Mouse (Mus musculus): ENCODE measurements around the gene Foxp2.

GRCm38 (mm10) chr6:15028488-15028887 is 127.3 kb downstream of the Foxp2 start:
- TF ChIP-seq CTCF (IDR thresholded peaks at IDR 0.05; ENCODE audit: insufficient read depth, low read depth, low read length) (no peak), POLR2A (IDR thresholded peaks at IDR 0.05; ENCODE audit: insufficient read depth, low read depth, low read length) (no peak)
